Mouse (Mus musculus) cerebellum, postnatal 4 days (tissue): ENCODE measurements around the gene Saysd1.

Source experiments
- DNase-seq, 2 experiments: peaks; one replicate each; pipeline ENCODE4 v3.0.0; 2022; ENCODE audit warnings: low spot score in 2 of 2, mixed read lengths in 1 of 2

Saysd1 gene

GRCm38 (mm10) chr14:20138484-20139355 lies at the start of gene Saysd1:
Gene Saysd1 (minus strand): TSS chr14:20138534.
- no peak for DNase-seq

- no peak for DNase-seq
These were observed 47.1 kb upstream of the Saysd1 start for GRCm38 (mm10) chr14:20185426-20185825.

GRCm38 (mm10) chr14:20183701-20184100 lies 45.4 kb upstream of the Saysd1 start:
- no peak for DNase-seq

GRCm38 (mm10) chr14:20182596-20182995 lies 44.3 kb upstream of the Saysd1 start:
- no peak for DNase-seq

- DNase-seq = peak; percentile 50 to 75
These were observed 43.2 kb upstream of the Saysd1 start, which contains the start of gene Kcnk5 for GRCm38 (mm10) chr14:20181466-20181921. Gene Kcnk5 (minus strand): TSS chr14:20181809.

GRCm38 (mm10) chr14:20180751-20181162 lies 42.4 kb upstream of the Saysd1 start:
- no peak for DNase-seq

GRCm38 (mm10) chr14:20180304-20180703 lies 42.0 kb upstream of the Saysd1 start:
- no peak for DNase-seq

GRCm38 (mm10) chr14:20179731-20180280 lies 41.5 kb upstream of the Saysd1 start:
- no peak for DNase-seq

GRCm38 (mm10) chr14:20179080-20179479 lies 40.7 kb upstream of the Saysd1 start:
- DNase-seq = no peak

- no peak for DNase-seq
These were observed 40.3 kb upstream of the Saysd1 start for GRCm38 (mm10) chr14:20178593-20178992.

GRCm38 (mm10) chr14:20177494-20178123 lies 39.3 kb upstream of the Saysd1 start:
- no peak for DNase-seq

- no peak for DNase-seq
These were observed 37.4 kb upstream of the Saysd1 start for GRCm38 (mm10) chr14:20175705-20176104.

- no peak for DNase-seq
These were observed 36.8 kb upstream of the Saysd1 start for GRCm38 (mm10) chr14:20175114-20175513.

- no peak for DNase-seq
These were observed 36.4 kb upstream of the Saysd1 start for GRCm38 (mm10) chr14:20174696-20175095.

GRCm38 (mm10) chr14:20173873-20174490 lies 35.6 kb upstream of the Saysd1 start:
- DNase-seq = no peak

GRCm38 (mm10) chr14:20172924-20173323 lies 34.6 kb upstream of the Saysd1 start:
- no peak for DNase-seq

- no peak for DNase-seq
These were observed 34.2 kb upstream of the Saysd1 start for GRCm38 (mm10) chr14:20172509-20172908.

GRCm38 (mm10) chr14:20171840-20172239 lies 33.5 kb upstream of the Saysd1 start:
- no peak for DNase-seq

- no peak for DNase-seq
These were observed 30.9 kb upstream of the Saysd1 start for GRCm38 (mm10) chr14:20169251-20169650.

GRCm38 (mm10) chr14:20168478-20168877 lies 30.1 kb upstream of the Saysd1 start:
- DNase-seq = no peak

GRCm38 (mm10) chr14:20168054-20168453 lies 29.7 kb upstream of the Saysd1 start:
- DNase-seq = no peak

GRCm38 (mm10) chr14:20165413-20165812 lies 27.1 kb upstream of the Saysd1 start:
- no peak for DNase-seq
